Mouse (Mus musculus) testis, adult 2 months (tissue): ENCODE data around the gene Cyfip2.

Experiments
- CTCF ChIP-seq: fragments of 200-500 bp; IDR thresholded peaks from 2 replicates; pipeline ENCODE4 v1.5.1; 2012; ENCODE audit warnings: low read depth, mild to moderate bottlenecking, inconsistent platforms, low read length, moderate library complexity; ENCODE audit not compliant: control insufficient read depth, insufficient read depth, insufficient replicate concordance
- POLR2A ChIP-seq: fragments of 200-500 bp; IDR thresholded peaks from 2 replicates; pipeline ENCODE4 v1.6.1; 2012; ENCODE audit warnings: low read depth, mild to moderate bottlenecking, inconsistent platforms, low read length, moderate library complexity; ENCODE audit not compliant: control insufficient read depth

DNA sequence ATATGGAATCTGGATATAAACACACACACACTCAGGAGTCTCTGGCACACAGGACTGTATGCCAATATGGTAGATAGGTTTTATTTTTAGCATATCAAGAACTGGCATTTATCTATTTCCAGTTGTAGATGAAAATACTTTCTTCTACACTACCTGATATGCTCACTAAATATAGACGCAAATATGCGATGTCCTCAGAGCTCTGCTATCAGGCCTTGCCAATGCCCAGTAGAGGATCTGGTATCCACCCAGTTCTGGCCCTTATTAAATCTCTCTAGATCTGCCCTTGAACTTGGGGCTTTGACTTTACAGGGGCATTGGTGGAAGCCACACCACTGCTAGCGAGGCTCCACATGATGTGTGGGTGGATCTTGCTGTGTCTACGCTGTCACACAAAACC, 29.3 kb upstream of the Cyfip2 start:
- TF ChIP-seq CTCF (no peak), POLR2A (no peak)
